Mouse (Mus musculus): ENCODE results near the gene Pde8b. TPM values are rescaled to one million over a fixed set of nuclear protein-coding genes. Genes with fewer than 3 reads are reported as not detected.

Gene Pde8b
- polyA plus RNA-seq, 1 experiment from 2014 or later, result 9.7 TPM

- Histone ChIP-seq H3K27ac (replicated peaks) (no peak overlapping the region), H3K4me3 (replicated peaks) (no peak overlapping the region), H3K9me3 (replicated peaks) (no peaks in the 10 kb centered on the region), H3K36me3 (no peaks in the 10 kb centered on the region), H3K9ac (replicated peaks) (no peak overlapping the region), H3K27me3 (replicated peaks) (no peaks in the 10 kb centered on the region), H3K4me1 (0 out of 2 replicates have a peak, but pooled peaks cover 12% of the 10 kb centered on the region), H3K4me2 (no peak overlapping the region)
- ATAC-seq (ENCODE audit: low FRiP score), result no peak
These were observed 179.9 kb downstream of the Pde8b start for GRCm38 (mm10) chr13:95070268-95070667.

GRCm38 (mm10) chr13:95067854-95068253 lies 182.3 kb downstream of the Pde8b start:
- Histone ChIP-seq H3K4me1 (no peaks in the 10 kb centered on the region), H3K36me3 (no peaks in the 10 kb centered on the region), H3K9me3 (replicated peaks) (no peaks in the 10 kb centered on the region), H3K4me2 (no peak overlapping the region), H3K4me3 (replicated peaks) (no peak overlapping the region), H3K27me3 (replicated peaks) (no peaks in the 10 kb centered on the region), H3K9ac (replicated peaks) (no peak overlapping the region), H3K27ac (replicated peaks) (no peak overlapping the region)
- 69% methylated on average over 6 of the region's 6 CpGs for WGBS
- ATAC-seq (ENCODE audit: low FRiP score), result no peak

GRCm38 (mm10) chr13:95063390-95064017 lies 186.6 kb downstream of the Pde8b start:
- Histone ChIP-seq H3K27me3 (replicated peaks) (no peaks in the 10 kb centered on the region), H3K4me2 (no peak overlapping the region), H3K9me3 (replicated peaks) (no peaks in the 10 kb centered on the region), H3K27ac (replicated peaks) (no peak overlapping the region), H3K9ac (replicated peaks) (no peak overlapping the region), H3K4me3 (replicated peaks) (no peak overlapping the region), H3K36me3 (no peaks in the 10 kb centered on the region), H3K4me1 (no peaks in the 10 kb centered on the region)
- 67% methylated on average over 4 of the region's 4 CpGs for WGBS
- no peak for ATAC-seq (ENCODE audit: low FRiP score)

GRCm38 (mm10) chr13:95058885-95059284 lies 191.3 kb downstream of the Pde8b start:
- Histone ChIP-seq H3K4me1 (no peaks in the 10 kb centered on the region), H3K36me3 (no peaks in the 10 kb centered on the region), H3K4me3 (replicated peaks) (no peak overlapping the region), H3K27me3 (replicated peaks) (no peaks in the 10 kb centered on the region), H3K9me3 (replicated peaks) (no peaks in the 10 kb centered on the region), H3K27ac (replicated peaks) (no peak overlapping the region), H3K4me2 (no peak overlapping the region), H3K9ac (replicated peaks) (no peak overlapping the region)
- no peak for ATAC-seq (ENCODE audit: low FRiP score)
- 86% methylated on average over 4 of the region's 4 CpGs for WGBS

- Histone ChIP-seq H3K9me3 (replicated peaks) (no peaks in the 10 kb centered on the region), H3K4me2 (no peak overlapping the region), H3K4me3 (replicated peaks) (no peak overlapping the region), H3K36me3 (no peaks in the 10 kb centered on the region), H3K4me1 (no peaks in the 10 kb centered on the region), H3K27me3 (replicated peaks) (no peaks in the 10 kb centered on the region), H3K9ac (replicated peaks) (no peak overlapping the region), H3K27ac (replicated peaks) (no peak overlapping the region)
- no peak for ATAC-seq (ENCODE audit: low FRiP score)
- WGBS, result 89% methylated on average over 11 of the region's 11 CpGs
These were observed 193.4 kb downstream of the Pde8b start for GRCm38 (mm10) chr13:95056501-95057280.

GRCm38 (mm10) chr13:95055742-95056388 lies 194.3 kb downstream of the Pde8b start:
- WGBS, result 74% methylated on average over 1 of the region's 1 CpGs
- H3K27me3 ChIP-seq (replicated peaks), result no peaks in the 10 kb centered on the region
- no peaks in the 10 kb centered on the region for H3K4me1 ChIP-seq
- no peaks in the 10 kb centered on the region for H3K36me3 ChIP-seq
- no peak overlapping the region for H3K4me3 ChIP-seq (replicated peaks)
- H3K27ac ChIP-seq (replicated peaks), result no peak overlapping the region
- ATAC-seq (ENCODE audit: low FRiP score), result no peak
- no peaks in the 10 kb centered on the region for H3K9me3 ChIP-seq (replicated peaks)
- no peak overlapping the region for H3K9ac ChIP-seq (replicated peaks)
- H3K4me2 ChIP-seq, result no peak overlapping the region

GRCm38 (mm10) chr13:95052421-95052820 lies 197.7 kb downstream of the Pde8b start:
- H3K27me3 ChIP-seq (replicated peaks), result no peaks in the 10 kb centered on the region
- WGBS, result 87% methylated on average over 3 of the region's 3 CpGs
- H3K27ac ChIP-seq (replicated peaks), result no peak overlapping the region
- ATAC-seq (ENCODE audit: low FRiP score), result no peak
- no peak overlapping the region for H3K4me2 ChIP-seq
- H3K36me3 ChIP-seq, result no peaks in the 10 kb centered on the region
- no peaks in the 10 kb centered on the region for H3K9me3 ChIP-seq (replicated peaks)
- H3K4me3 ChIP-seq (replicated peaks), result no peak overlapping the region
- no peaks in the 10 kb centered on the region for H3K4me1 ChIP-seq
- H3K9ac ChIP-seq (replicated peaks), result no peak overlapping the region

GRCm38 (mm10) chr13:95050398-95050797 lies 199.7 kb downstream of the Pde8b start:
- Histone ChIP-seq H3K27me3 (replicated peaks) (no peaks in the 10 kb centered on the region), H3K9me3 (replicated peaks) (no peaks in the 10 kb centered on the region), H3K27ac (replicated peaks) (no peak overlapping the region), H3K4me2 (no peak overlapping the region), H3K4me1 (no peaks in the 10 kb centered on the region), H3K36me3 (no peaks in the 10 kb centered on the region; the same call in 1 of the 2 replicates), H3K4me3 (replicated peaks) (no peak overlapping the region), H3K9ac (replicated peaks) (no peak overlapping the region)
- no peak for ATAC-seq (ENCODE audit: low FRiP score)
- WGBS, result 92% methylated on average over 4 of the region's 4 CpGs

- 65% methylated on average over 1 of the region's 1 CpGs for WGBS
- Histone ChIP-seq H3K4me1 (no peaks in the 10 kb centered on the region), H3K27ac (replicated peaks) (no peak overlapping the region), H3K4me2 (no peak overlapping the region), H3K27me3 (replicated peaks) (no peaks in the 10 kb centered on the region), H3K4me3 (replicated peaks) (no peak overlapping the region), H3K36me3 (no peaks in the 10 kb centered on the region; the same call in 1 of the 2 replicates), H3K9ac (replicated peaks) (no peak overlapping the region), H3K9me3 (replicated peaks) (no peaks in the 10 kb centered on the region)
- no peak for ATAC-seq (ENCODE audit: low FRiP score)
These were observed 206.0 kb downstream of the Pde8b start for GRCm38 (mm10) chr13:95044108-95044507.

GRCm38 (mm10) chr13:95040140-95040738 lies 209.9 kb downstream of the Pde8b start:
- H3K9ac ChIP-seq (replicated peaks), result no peak overlapping the region
- H3K36me3 ChIP-seq, result no peaks in the 10 kb centered on the region
- H3K4me3 ChIP-seq (replicated peaks), result no peak overlapping the region
- H3K4me1 ChIP-seq, result no peaks in the 10 kb centered on the region
- H3K9me3 ChIP-seq (replicated peaks), result no peaks in the 10 kb centered on the region
- no peak for ATAC-seq (ENCODE audit: low FRiP score)
- no peaks in the 10 kb centered on the region for H3K27me3 ChIP-seq (replicated peaks)
- no peak overlapping the region for H3K27ac ChIP-seq (replicated peaks)
- 82% methylated on average over 9 of the region's 9 CpGs for WGBS
- H3K4me2 ChIP-seq, result no peak overlapping the region

- Histone ChIP-seq H3K4me3 (replicated peaks) (no peak overlapping the region), H3K4me1 (no peaks in the 10 kb centered on the region), H3K27me3 (replicated peaks) (no peaks in the 10 kb centered on the region), H3K36me3 (no peaks in the 10 kb centered on the region), H3K27ac (replicated peaks) (no peak overlapping the region), H3K9me3 (replicated peaks) (no peaks in the 10 kb centered on the region), H3K4me2 (no peak overlapping the region), H3K9ac (replicated peaks) (no peak overlapping the region)
- no peak for ATAC-seq (ENCODE audit: low FRiP score)
- 74% methylated on average over 4 of the region's 4 CpGs for WGBS
These were observed 211.9 kb downstream of the Pde8b start for GRCm38 (mm10) chr13:95038200-95038599.
